Mouse (Mus musculus) liver, postnatal 0 days (tissue): ENCODE results near the gene Gm9918.

ENCODE experiments used
- CTCF ChIP-seq: sonication (generic); IDR thresholded peaks from 2 replicates; pipeline ENCODE4 v1.5.1; 2016; ENCODE audit warnings: antibody characterized with exemption, low read depth
- EP300 ChIP-seq: IDR thresholded peaks from 2 replicates; pipeline ENCODE4 v1.6.1; 2016; ENCODE audit warnings: antibody characterized with exemption, low read depth, mild to moderate bottlenecking

DNA sequence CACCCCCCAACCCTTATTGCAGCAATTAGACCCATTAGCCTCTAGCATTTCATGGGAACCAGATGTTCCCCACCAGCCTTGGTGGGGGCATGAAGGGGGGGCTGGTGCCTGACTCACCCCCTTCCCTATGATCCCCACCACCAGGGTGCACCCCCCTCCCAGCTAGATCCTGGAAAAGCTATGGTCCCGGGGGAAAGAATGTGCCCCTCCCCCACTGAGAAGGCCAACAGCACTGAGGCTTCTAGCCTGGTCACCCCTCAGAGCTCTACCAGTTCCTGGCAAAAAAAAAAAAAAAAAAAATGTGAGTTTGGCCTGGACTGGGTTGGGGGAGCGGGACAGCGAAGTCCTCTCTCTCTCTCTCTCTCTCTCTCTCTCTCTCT is 21.6 kb upstream of the Gm9918 start:
- TF ChIP-seq CTCF = no peak
- TF ChIP-seq EP300 = no peak
